In genomic region chr13:36734731-36735571, GRCm38 (mm10) we compare ENCODE assay signal across 8 mouse cellular contexts. TPM values are rescaled to one million over a fixed set of nuclear protein-coding genes. Genes with fewer than 3 reads are reported as not detected.
DNase-seq lines count a peak whose midpoint lies in the region; ATAC-seq and TF ChIP-seq lines count a peak whose summit lies in the region.

TSS of gene Nrn1 (minus strand) at chr13:36735131.

- peaks cover 63% of the 10 kb centered on the region for H3K27me3 ChIP-seq in embryonic facial prominence, embryonic 14.5 days (replicated peaks; ENCODE audit: control insufficient read depth, insufficient read depth, low read length)
- H3K27me3 ChIP-seq in intestine, embryonic 14.5 days (replicated peaks; ENCODE audit: control insufficient read depth, insufficient read depth, low read length) = peaks cover 62% of the 10 kb centered on the region
- peaks cover 80% of the 10 kb centered on the region for H3K27me3 ChIP-seq in liver, embryonic 15.5 days
- H3K27me3 ChIP-seq in small intestine, adult 2 months (ENCODE audit: control insufficient read depth, insufficient read depth, low read length) = peaks cover 32% of the 10 kb centered on the region

- DNase-seq in left cerebral cortex, adult 18-20 months (ENCODE audit: low spot score in 2 of 2) = peak; percentile 55 to 65
- no peak for DNase-seq in left cerebral cortex, adult 11 months (ENCODE audit: low spot score)
- DNase-seq in adipocyte (ENCODE audit: low spot score) = peak; percentile 24
- no peak for DNase-seq in embryonic facial prominence, embryonic 14.5 days (ENCODE audit: low spot score)
- DNase-seq in intestine, embryonic 14.5 days (ENCODE audit: low spot score) = peak; percentile 77
- DNase-seq in urinary bladder, postnatal 10 days (ENCODE audit: low spot score) = no peak

- peak within 1 kb of the TSS; percentile 44 for H3K4me3 ChIP-seq in embryonic facial prominence, embryonic 14.5 days (ENCODE audit: low read depth, low read length)
- H3K4me3 ChIP-seq in intestine, embryonic 14.5 days (ENCODE audit: low read depth, low read length) = peak within 1 kb of the TSS; percentile 38
- H3K4me3 ChIP-seq in liver, embryonic 15.5 days (replicated peaks) = peak within 1 kb of the TSS; percentile 48
- peak within 1 kb of the TSS; percentile 66 for H3K4me3 ChIP-seq in small intestine, adult 2 months (ENCODE audit: low read depth, low read length)

- peaks cover 18% of the 10 kb centered on the region; the same call in 1 of the 2 replicates for H3K4me1 ChIP-seq in embryonic facial prominence, embryonic 14.5 days (ENCODE audit: control insufficient read depth, insufficient read depth, low read length)
- H3K4me1 ChIP-seq in intestine, embryonic 14.5 days (replicated peaks; ENCODE audit: control insufficient read depth, insufficient read depth, low read length) = no peaks in the 10 kb centered on the region
- 0 out of 2 replicates have a peak, but pooled peaks cover 9% of the 10 kb centered on the region for H3K4me1 ChIP-seq in liver, embryonic 15.5 days (replicated peaks)
- H3K4me1 ChIP-seq in small intestine, adult 2 months (ENCODE audit: control insufficient read depth, insufficient read depth, insufficient read length, low read length) = no peaks in the 10 kb centered on the region; the same call in 1 of the 2 replicates

- H3K9me3 ChIP-seq in embryonic facial prominence, embryonic 14.5 days (ENCODE audit: control insufficient read depth, low read length) = no peaks in the 10 kb centered on the region
- no peaks in the 10 kb centered on the region for H3K9me3 ChIP-seq in intestine, embryonic 14.5 days (ENCODE audit: control insufficient read depth, low read length)
- no peaks in the 10 kb centered on the region for H3K9me3 ChIP-seq in liver, embryonic 15.5 days (replicated peaks)

- no peak for TF ChIP-seq CTCF in small intestine, adult 2 months (IDR thresholded peaks at IDR 0.05; ENCODE audit: extremely low read depth, insufficient read length, insufficient replicate concordance, low read depth, low read length)

- H3K9ac ChIP-seq in embryonic facial prominence, embryonic 14.5 days (ENCODE audit: low read depth, low read length) = peak within 1 kb of the TSS; percentile 32
- peak within 1 kb of the TSS; percentile 35; the same call in 1 of the 2 replicates for H3K9ac ChIP-seq in intestine, embryonic 14.5 days (ENCODE audit: low read length)
- peak within 1 kb of the TSS; percentile 30; the same call in 1 of the 2 replicates for H3K9ac ChIP-seq in liver, embryonic 15.5 days

- under 1% methylated on average over 50 of the region's 50 CpGs for WGBS in embryonic facial prominence, embryonic 14.5 days
- WGBS in intestine, embryonic 14.5 days = under 1% methylated on average over 50 of the region's 50 CpGs
- 1% methylated on average over 50 of the region's 50 CpGs for WGBS in liver, embryonic 15.5 days (ENCODE audit: insufficient replicate concordance)
- 2% methylated on average over 50 of the region's 50 CpGs for WGBS in small intestine, adult 2 months

- TF ChIP-seq POLR2A in small intestine, adult 2 months (IDR thresholded peaks at IDR 0.05; ENCODE audit: low read depth, low read length) = no peak

- no peak for ATAC-seq in embryonic facial prominence, embryonic 14.5 days (ENCODE audit: low read depth)
- ATAC-seq in intestine, embryonic 14.5 days (replicated peaks; ENCODE audit: low FRiP score, low TSS enrichment, low read depth) = no peak; the same call in none of the 2 replicates
- ATAC-seq in liver, embryonic 15.5 days (ENCODE audit: insufficient read depth) = peak; percentile 23; the same call in 1 of the 2 replicates

- no peaks in the 10 kb centered on the region for H3K36me3 ChIP-seq in embryonic facial prominence, embryonic 14.5 days (ENCODE audit: control insufficient read depth, insufficient read depth, low read length)
- no peaks in the 10 kb centered on the region for H3K36me3 ChIP-seq in intestine, embryonic 14.5 days (ENCODE audit: control insufficient read depth, insufficient read depth, low read length)
- H3K36me3 ChIP-seq in liver, embryonic 15.5 days (replicated peaks) = no peaks in the 10 kb centered on the region
- H3K36me3 ChIP-seq in small intestine, adult 2 months (ENCODE audit: control insufficient read depth, insufficient read depth, low read length) = no peaks in the 10 kb centered on the region

- peak within 1 kb of the TSS; percentile 79 for H3K4me2 ChIP-seq in embryonic facial prominence, embryonic 14.5 days (ENCODE audit: low read depth, low read length)
- peak within 1 kb of the TSS; percentile 69 for H3K4me2 ChIP-seq in intestine, embryonic 14.5 days (ENCODE audit: low read length)
- H3K4me2 ChIP-seq in liver, embryonic 15.5 days = peak within 1 kb of the TSS; percentile 63

- no peak within 1 kb of the TSS; the same call in 1 of the 2 replicates for H3K27ac ChIP-seq in embryonic facial prominence, embryonic 14.5 days (replicated peaks; ENCODE audit: low read depth, low read length)
- no peak within 1 kb of the TSS for H3K27ac ChIP-seq in intestine, embryonic 14.5 days (ENCODE audit: low read depth)
- H3K27ac ChIP-seq in liver, embryonic 15.5 days (replicated peaks) = peak within 1 kb of the TSS; percentile 70
- H3K27ac ChIP-seq in small intestine, adult 2 months (ENCODE audit: insufficient read depth, low read depth, low read length) = no peak within 1 kb of the TSS

RNA-seq across cellular contexts. Expression of gene Nrn1, which starts in this region (rescaled TPM):
- 100 to 1,000 TPM; 277 to 333 TPM for total RNA-seq in left cerebral cortex, adult 18-20 months (2021)
- 9.4 and 12.0 TPM in 2 replicates for polyA plus RNA-seq in embryonic facial prominence, embryonic 14.5 days (2014; fragmentation: Nextera tagmentation; extraction: Ambion mirVana)
- polyA plus RNA-seq in intestine, embryonic 14.5 days (2014; fragmentation: Nextera tagmentation; extraction: Ambion mirVana) = 13.5 and 15.9 TPM in 2 replicates
- polyA plus RNA-seq in liver, embryonic 15.5 days (2015; fragmentation: Nextera tagmentation; extraction: Ambion mirVana) = 51.6 and 54.6 TPM in 2 replicates
- polyA plus RNA-seq in small intestine, adult 2 months (2012; rRNA removed) = 0.38 and 1.4 TPM in 2 replicates

Comparison
In these comparisons a context has a peak if more than half of its experiments do, and no peak if none do; other contexts are left out.
1. DNase-seq: peak in left cerebral cortex, adult 18-20 months (2 of 2), adipocyte (single experiment) and intestine, embryonic 14.5 days (single experiment); none in left cerebral cortex, adult 11 months (single experiment), embryonic facial prominence, embryonic 14.5 days (single experiment) and urinary bladder, postnatal 10 days (single experiment).
2. Peak in every context shown above with its lines, with median percentiles within 50 percentile points of each other: H3K4me2 ChIP-seq, H3K4me3 ChIP-seq and H3K9ac ChIP-seq.